Mouse (Mus musculus) cerebellum, adult 9-10 months (tissue): ENCODE measurements around the gene Ugp2.
"Not testable (repeated sequence)": the region's sequence is repeated elsewhere in the genome, so short reads cannot be mapped to it uniquely, and the experiment has no call there.

Source experiments
- DNase-seq: peaks from one replicate; pipeline ENCODE4 v3.0.0; 2022

Gene Ugp2

GRCm38 (mm10) chr11:21332639-21333295 lies 38.2 kb downstream of the Ugp2 start:
- DNase-seq, result no peak

- no peak for DNase-seq
These were observed 42.9 kb downstream of the Ugp2 start for GRCm38 (mm10) chr11:21328141-21328540.

- DNase-seq, result no peak
These were observed 43.5 kb downstream of the Ugp2 start for GRCm38 (mm10) chr11:21327486-21327885.

- DNase-seq, result no peak
These were observed 44.2 kb downstream of the Ugp2 start for GRCm38 (mm10) chr11:21326770-21327169.

- DNase-seq, result no peak
These were observed 45.2 kb downstream of the Ugp2 start for GRCm38 (mm10) chr11:21325781-21326180.

- DNase-seq, result no peak
These were observed 48.7 kb downstream of the Ugp2 start for GRCm38 (mm10) chr11:21322349-21322748.

- DNase-seq, result no peak
These were observed 49.4 kb downstream of the Ugp2 start for GRCm38 (mm10) chr11:21321577-21321976.

- DNase-seq, result no peak
These were observed 56.9 kb downstream of the Ugp2 start for GRCm38 (mm10) chr11:21313922-21314657.

GRCm38 (mm10) chr11:21309516-21309915 lies 61.5 kb downstream of the Ugp2 start:
- DNase-seq, result no peak

- no peak for DNase-seq
These were observed 62.9 kb downstream of the Ugp2 start for GRCm38 (mm10) chr11:21308119-21308518.

- DNase-seq, result no peak
These were observed 63.8 kb downstream of the Ugp2 start for GRCm38 (mm10) chr11:21307078-21307668.

GRCm38 (mm10) chr11:21303619-21304018 lies 67.4 kb downstream of the Ugp2 start:
- no peak for DNase-seq

- no peak for DNase-seq
These were observed 75.5 kb downstream of the Ugp2 start for GRCm38 (mm10) chr11:21295486-21295885.

- DNase-seq, result not testable (repeated sequence)
These were observed 82.8 kb downstream of the Ugp2 start for GRCm38 (mm10) chr11:21288153-21288552.

- DNase-seq, result no peak
These were observed 84.6 kb downstream of the Ugp2 start for GRCm38 (mm10) chr11:21286391-21286790.

- DNase-seq, result no peak
These were observed 94.8 kb downstream of the Ugp2 start for GRCm38 (mm10) chr11:21276151-21276550.
